Mouse (Mus musculus) midbrain, postnatal 0 days (tissue): ENCODE data around the gene Tmem185b. TPM values are rescaled to one million over a fixed set of nuclear protein-coding genes. Genes with fewer than 3 reads are reported as not detected.

Experiments
- ATAC-seq: fragments of 200-750 bp; cut with Nextera tagmentation; 2 replicates; pipeline ENCODE4 v1.8.0; 2017; ENCODE audit warnings: moderate number of reproducible peaks, mild to moderate bottlenecking, moderate TSS enrichment, moderate library complexity; ENCODE audit not compliant: low FRiP score
- DNase-seq: peaks from one replicate; pipeline ENCODE4 v3.0.0-alpha.2; 2015; ENCODE audit warnings: low spot score
- H3K27ac ChIP-seq: fragments of 300-500 bp; sonication (generic); 2 replicates; pipeline ENCODE4 v1.5.1; 2014; ENCODE audit warnings: low read depth, mild to moderate bottlenecking, low read length, mixed read lengths
- H3K27me3 ChIP-seq: fragments of 300-500 bp; sonication (generic); 2 replicates; pipeline ENCODE4 v1.6.1; 2014; ENCODE audit warnings: low read length, control low read depth, mixed read lengths; ENCODE audit not compliant: insufficient read depth
- H3K36me3 ChIP-seq: fragments of 300-500 bp; sonication (generic); 2 replicates; pipeline ENCODE4 v1.6.1; 2014; ENCODE audit warnings: low read length, control low read depth, mixed read lengths; ENCODE audit not compliant: insufficient read depth
- H3K4me1 ChIP-seq: fragments of 300-500 bp; sonication (generic); 2 replicates; pipeline ENCODE4 v1.6.1; 2014; ENCODE audit warnings: mild to moderate bottlenecking, control low read depth, antibody characterized with exemption, low read length, mixed read lengths; ENCODE audit not compliant: insufficient read depth
- H3K4me2 ChIP-seq: fragments of 300-500 bp; sonication (generic); 2 replicates; pipeline ENCODE4 v1.6.1; 2014; ENCODE audit warnings: low read depth, mild to moderate bottlenecking, low read length, mixed read lengths; ENCODE audit not compliant: poor library complexity, severe bottlenecking
- H3K4me3 ChIP-seq: fragments of 300-500 bp; sonication (generic); 2 replicates; pipeline ENCODE4 v1.5.1; 2014; ENCODE audit warnings: low read depth, mild to moderate bottlenecking, low read length, moderate library complexity
- H3K9ac ChIP-seq: fragments of 300-500 bp; sonication (generic); replicated peaks from 2 replicates; pipeline ENCODE4 v1.6.1; 2014; ENCODE audit warnings: mild to moderate bottlenecking, low read length, moderate library complexity, mixed read lengths; ENCODE audit not compliant: poor library complexity, severe bottlenecking
- H3K9me3 ChIP-seq: fragments of 300-500 bp; sonication (generic); 2 replicates; pipeline ENCODE4 v1.6.1; 2016; ENCODE audit warnings: low read length, control low read depth
- CTCF ChIP-seq: IDR thresholded peaks from 2 replicates; pipeline ENCODE4 v1.5.1; 2016; ENCODE audit warnings: antibody characterized with exemption, mild to moderate bottlenecking
- WGBS: fragments of 180-500 bp; shearing (Covaris S2); extraction: QIAGEN DNeasy Blood & Tissue Kit; methylation state at CpG from one replicate; pipeline ENCODE4 v1.1.7; 2014; 5-methylcytosine and 5-hydroxymethylcytosine counted together
- polyA plus RNA-seq: library from polyadenylated mRNA; unstranded; fragments of >200 nt; fragmentation: Nextera tagmentation; extraction: Ambion mirVana; gene quantifications from 2 replicates; pipeline ENCODE4 v1.2.1, GENCODE M21; 2015
- total RNA-seq: library from RNA; depleted of rRNA; stranded (reverse); fragments of >200 nt; gene quantifications from 2 replicates; pipeline ENCODE4 v1.2.3, GENCODE M21; 2014

Tmem185b gene
- total and polyA plus RNA-seq, 2 experiments from 2014 or later, result 12.6 to 22.7 TPM

- Histone ChIP-seq H3K4me3 (no peak overlapping the region), H3K4me1 (peaks cover 12% of the 10 kb centered on the region; the same call in 1 of the 2 replicates), H3K9me3 (no peaks in the 10 kb centered on the region), H3K4me2 (no peak overlapping the region), H3K36me3 (peaks cover 5% of the 10 kb centered on the region; the same call in 1 of the 2 replicates), H3K27ac (no peak overlapping the region), H3K9ac (no peak overlapping the region), H3K27me3 (no peaks in the 10 kb centered on the region)
- no peak for DNase-seq
- 88% methylated on average over 7 of the region's 7 CpGs for WGBS
- no peak for ATAC-seq
- TF ChIP-seq CTCF, result no peak
These were observed 2.6 kb upstream of the Tmem185b start for GRCm38 (mm10) chr1:119523369-119523768.

DNA sequence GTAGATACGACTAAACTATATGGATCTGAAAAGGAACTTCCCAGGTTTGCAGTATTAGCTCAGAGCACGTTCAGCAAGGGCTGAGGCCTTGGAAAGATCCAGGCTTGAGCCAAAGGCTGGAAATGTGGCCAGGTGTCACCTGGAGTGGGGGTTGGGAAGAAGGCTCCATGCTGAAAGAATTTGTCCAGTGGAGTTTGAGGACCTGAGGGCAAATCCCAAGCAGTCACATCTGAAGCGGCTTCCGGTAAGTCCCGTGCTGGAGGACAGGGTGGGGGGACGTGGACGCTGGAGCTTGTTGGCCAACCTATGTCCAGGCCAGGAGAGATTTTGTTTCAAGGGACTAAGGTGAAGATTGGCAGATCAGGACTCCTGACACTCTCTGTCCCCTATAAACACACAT is 2.1 kb upstream of the Tmem185b start:
- Histone ChIP-seq H3K9ac (no peak overlapping the region), H3K27ac (no peak overlapping the region), H3K27me3 (no peaks in the 10 kb centered on the region), H3K4me2 (no peak overlapping the region), H3K36me3 (peaks cover 10% of the 10 kb centered on the region; the same call in 1 of the 2 replicates), H3K4me1 (peaks cover 12% of the 10 kb centered on the region; the same call in 1 of the 2 replicates), H3K4me3 (no peak overlapping the region), H3K9me3 (no peaks in the 10 kb centered on the region)
- no peak for DNase-seq
- WGBS, result 94% methylated on average over 7 of the region's 7 CpGs
- no peak for ATAC-seq
- TF ChIP-seq CTCF, result no peak

DNA sequence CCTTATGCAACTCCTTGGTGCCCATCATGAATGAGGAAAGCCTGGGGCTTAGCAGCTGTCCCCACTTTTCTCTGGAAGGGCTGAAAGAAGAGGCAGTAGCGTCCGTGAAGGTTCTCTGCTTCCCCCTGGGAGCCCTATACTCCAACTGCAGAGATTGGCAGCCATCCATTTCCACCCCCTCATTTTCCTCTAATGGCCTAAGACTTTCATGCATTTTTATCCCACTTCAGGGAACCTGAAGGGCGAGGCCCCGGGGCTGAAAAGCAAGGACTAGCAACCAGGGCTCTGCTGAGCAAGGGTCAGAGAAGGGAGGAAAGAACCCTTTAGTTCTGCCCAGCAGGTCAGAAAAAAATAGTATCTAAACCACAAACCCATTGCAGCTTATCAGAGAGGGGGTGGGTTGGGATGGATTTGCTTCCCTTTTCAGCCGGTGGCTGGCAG is 936 bp upstream of the Tmem185b start:
- Histone ChIP-seq H3K4me2 (peak overlapping the region; percentile 90), H3K27ac (0 out of 2 replicates have a peak overlapping the region, but pooled peaks have one; percentile 78), H3K4me3 (peak overlapping the region; percentile 65), H3K9ac (peak overlapping the region; percentile 81), H3K27me3 (no peaks in the 10 kb centered on the region), H3K36me3 (peaks cover 12% of the 10 kb centered on the region; the same call in 1 of the 2 replicates), H3K9me3 (no peaks in the 10 kb centered on the region), H3K4me1 (peaks cover 12% of the 10 kb centered on the region; the same call in 1 of the 2 replicates)
- whole genome bisulfite sequencing, result 4% methylated on average over 5 of the region's 5 CpGs
- ATAC-seq (no peak), DNase-seq (peak; percentile 73)
- peak; percentile 41; the same call in 1 of the 2 replicates for TF ChIP-seq CTCF

- TF ChIP-seq CTCF, result no peak
- H3K27ac ChIP-seq, result no peak overlapping the region
- 93% methylated on average over 13 of the region's 13 CpGs for WGBS
- no peak overlapping the region for H3K9ac ChIP-seq
- ATAC-seq (no peak), DNase-seq (no peak)
- no peaks in the 10 kb centered on the region for H3K9me3 ChIP-seq
- peaks cover 6% of the 10 kb centered on the region; the same call in 1 of the 2 replicates for H3K4me1 ChIP-seq
- no peak overlapping the region for H3K4me2 ChIP-seq
- H3K4me3 ChIP-seq, result no peak overlapping the region
- peaks cover 12% of the 10 kb centered on the region; the same call in 1 of the 2 replicates for H3K36me3 ChIP-seq
- no peaks in the 10 kb centered on the region for H3K27me3 ChIP-seq
These were observed 5.0 kb downstream of the Tmem185b start for GRCm38 (mm10) chr1:119530941-119531340.

DNA sequence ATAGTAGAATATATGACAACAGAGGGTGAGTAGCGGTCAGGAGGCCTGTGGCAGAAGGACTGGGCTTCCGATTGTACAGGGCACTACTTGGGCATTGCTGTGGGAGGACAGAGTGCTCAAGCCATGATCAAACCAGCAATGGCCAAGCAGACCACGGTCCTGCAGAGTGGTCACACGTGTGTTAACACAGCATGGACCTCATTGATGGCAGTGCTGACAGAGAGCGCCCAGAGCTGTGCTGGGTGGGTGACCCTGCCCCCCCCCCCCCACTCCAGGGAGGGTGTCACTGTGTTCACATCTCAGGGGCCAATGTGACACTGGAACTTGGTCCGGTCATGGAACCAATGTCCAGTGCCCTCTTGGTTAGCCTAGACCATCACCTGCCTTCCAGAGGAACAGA is 6.2 kb downstream of the Tmem185b start:
- Histone ChIP-seq H3K4me2 (no peak overlapping the region), H3K4me1 (no peaks in the 10 kb centered on the region), H3K27ac (no peak overlapping the region), H3K9me3 (no peaks in the 10 kb centered on the region), H3K27me3 (no peaks in the 10 kb centered on the region), H3K36me3 (peaks cover 12% of the 10 kb centered on the region; the same call in 1 of the 2 replicates), H3K4me3 (no peak overlapping the region), H3K9ac (no peak overlapping the region)
- 94% methylated on average over 6 of the region's 6 CpGs for WGBS
- ATAC-seq, result no peak
- DNase-seq, result no peak
- no peak for TF ChIP-seq CTCF

GRCm38 (mm10) chr1:119533093-119533805 is 7.3 kb downstream of the Tmem185b start:
- Histone ChIP-seq H3K4me1 (no peaks in the 10 kb centered on the region), H3K9me3 (no peaks in the 10 kb centered on the region), H3K4me2 (no peak overlapping the region), H3K9ac (no peak overlapping the region), H3K36me3 (peaks cover 9% of the 10 kb centered on the region; the same call in 1 of the 2 replicates), H3K27ac (no peak overlapping the region), H3K4me3 (no peak overlapping the region), H3K27me3 (no peaks in the 10 kb centered on the region)
- WGBS, result 80% methylated on average over 18 of the region's 18 CpGs
- peak; percentile 36; the same call in 1 of the 2 replicates for ATAC-seq
- TF ChIP-seq CTCF, result no peak
- peak; percentile 60 for DNase-seq
